Mouse (Mus musculus): Measurements from ENCODE around the gene Ptgdr. TPM values are rescaled to one million over a fixed set of nuclear protein-coding genes. Genes with fewer than 3 reads are reported as not detected.
"Not testable (repeated sequence)": the region's sequence is repeated elsewhere in the genome, so short reads cannot be mapped to it uniquely, and the experiment has no call there.

Gene Ptgdr
- polyA plus RNA-seq, 1 experiment from 2014 or later = not detected

- Histone ChIP-seq H3K27me3 (ENCODE audit: control insufficient read depth, insufficient read depth, low read length) (no peaks in the 10 kb centered on the region), H3K9me3 (ENCODE audit: control insufficient read depth, low read length) (no peaks in the 10 kb centered on the region), H3K27ac (replicated peaks in 1 of 2; ENCODE audit: control insufficient read depth in 1 of 2, insufficient read depth in 1 of 2, low read depth in 2 of 2, low read length in 2 of 2) (no peak overlapping the region), H3K36me3 (ENCODE audit: control insufficient read depth, insufficient read depth, low read length) (no peaks in the 10 kb centered on the region), H3K4me3 (ENCODE audit: control insufficient read depth in 1 of 2, insufficient read depth in 1 of 2, low read depth in 1 of 2, low read length in 2 of 2) (no peak overlapping the region), H3K4me2 (ENCODE audit: low read length) (no peak overlapping the region), H3K9ac (ENCODE audit: low read length) (no peak overlapping the region), H3K4me1 (ENCODE audit: control insufficient read depth in 2 of 2, insufficient read depth in 2 of 2, low read length in 2 of 2) (peaks cover 0 to 1% of the 10 kb centered on the region in 2 experiments; a peak in 2 of 4 replicates)
- WGBS = 53% methylated on average over 1 of the region's 1 CpGs
- no peak for ATAC-seq (ENCODE audit: insufficient number of reproducible peaks, insufficient read depth, low FRiP score, low read depth)
Measured at GRCm38 (mm10) chr14:44838685-44839084, 20.5 kb downstream of the Ptgdr start.

DNA sequence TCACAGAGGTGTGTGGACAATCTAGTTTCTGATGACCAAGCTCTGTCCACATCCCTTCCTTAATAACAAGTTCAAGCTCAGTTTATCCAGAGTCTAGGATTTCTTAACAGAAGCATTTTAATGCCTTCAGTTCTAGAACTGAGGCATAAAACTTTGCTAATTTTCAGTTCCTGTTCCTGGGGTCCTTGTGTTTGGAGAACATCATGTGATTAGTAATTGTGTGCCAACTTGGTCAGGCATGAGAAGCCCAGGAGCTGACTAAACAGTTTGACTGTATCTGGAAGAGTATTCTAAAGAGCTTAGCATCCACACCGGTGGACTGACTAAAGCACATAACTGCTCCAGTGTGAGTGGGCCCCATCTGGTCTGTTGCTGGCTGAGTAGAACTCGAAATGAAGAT lies 24.0 kb downstream of the Ptgdr start:
- no peak overlapping the region for H3K9ac ChIP-seq (ENCODE audit: low read length)
- no peak overlapping the region for H3K4me2 ChIP-seq (ENCODE audit: low read length)
- H3K27ac ChIP-seq (replicated peaks in 1 of 2; ENCODE audit: control insufficient read depth in 1 of 2, insufficient read depth in 1 of 2, low read depth in 2 of 2, low read length in 2 of 2) = no peak overlapping the region
- 64% methylated on average over 2 of the region's 2 CpGs for WGBS
- no peak overlapping the region for H3K4me3 ChIP-seq (ENCODE audit: control insufficient read depth in 1 of 2, insufficient read depth in 1 of 2, low read depth in 1 of 2, low read length in 2 of 2)
- ATAC-seq (ENCODE audit: insufficient number of reproducible peaks, insufficient read depth, low FRiP score, low read depth) = no peak
- no peaks in the 10 kb centered on the region for H3K4me1 ChIP-seq (ENCODE audit: control insufficient read depth in 2 of 2, insufficient read depth in 2 of 2, low read length in 2 of 2)
- H3K36me3 ChIP-seq (ENCODE audit: control insufficient read depth, insufficient read depth, low read length) = no peaks in the 10 kb centered on the region
- H3K27me3 ChIP-seq (ENCODE audit: control insufficient read depth, insufficient read depth, low read length) = no peaks in the 10 kb centered on the region
- no peaks in the 10 kb centered on the region for H3K9me3 ChIP-seq (ENCODE audit: control insufficient read depth, low read length)

GRCm38 (mm10) chr14:44834134-44834533 lies 25.0 kb downstream of the Ptgdr start:
- H3K4me3 ChIP-seq (ENCODE audit: control insufficient read depth in 1 of 2, insufficient read depth in 1 of 2, low read depth in 1 of 2, low read length in 2 of 2); ATAC-seq (ENCODE audit: insufficient number of reproducible peaks, insufficient read depth, low FRiP score, low read depth): not testable (repeated sequence)
- WGBS = 66% methylated on average over 2 of the region's 3 CpGs

GRCm38 (mm10) chr14:44833096-44833495 lies 26.1 kb downstream of the Ptgdr start:
- not testable (repeated sequence) for H3K36me3 ChIP-seq (ENCODE audit: control insufficient read depth, insufficient read depth, low read length); H3K4me1 ChIP-seq (ENCODE audit: control insufficient read depth in 2 of 2, insufficient read depth in 2 of 2, low read length in 2 of 2); H3K27me3 ChIP-seq (ENCODE audit: control insufficient read depth, insufficient read depth, low read length); ATAC-seq (ENCODE audit: insufficient number of reproducible peaks, insufficient read depth, low FRiP score, low read depth); H3K4me3 ChIP-seq (ENCODE audit: control insufficient read depth in 1 of 2, insufficient read depth in 1 of 2, low read depth in 1 of 2, low read length in 2 of 2); H3K4me2 ChIP-seq (ENCODE audit: low read length); H3K9me3 ChIP-seq (ENCODE audit: control insufficient read depth, low read length); H3K27ac ChIP-seq (replicated peaks in 1 of 2; ENCODE audit: control insufficient read depth in 1 of 2, insufficient read depth in 1 of 2, low read depth in 2 of 2, low read length in 2 of 2); H3K9ac ChIP-seq (ENCODE audit: low read length)
- WGBS = 84% methylated on average over 4 of the region's 4 CpGs

More at GRCm38 (mm10) chr14:44834134-44834533, 25.0 kb downstream of the Ptgdr start:
- not testable (repeated sequence) for H3K9ac ChIP-seq (ENCODE audit: low read length); H3K4me2 ChIP-seq (ENCODE audit: low read length); H3K4me1 ChIP-seq (ENCODE audit: control insufficient read depth in 2 of 2, insufficient read depth in 2 of 2, low read length in 2 of 2); H3K9me3 ChIP-seq (ENCODE audit: control insufficient read depth, low read length); H3K27me3 ChIP-seq (ENCODE audit: control insufficient read depth, insufficient read depth, low read length); H3K27ac ChIP-seq (replicated peaks in 1 of 2; ENCODE audit: control insufficient read depth in 1 of 2, insufficient read depth in 1 of 2, low read depth in 2 of 2, low read length in 2 of 2); H3K36me3 ChIP-seq (ENCODE audit: control insufficient read depth, insufficient read depth, low read length)

DNA sequence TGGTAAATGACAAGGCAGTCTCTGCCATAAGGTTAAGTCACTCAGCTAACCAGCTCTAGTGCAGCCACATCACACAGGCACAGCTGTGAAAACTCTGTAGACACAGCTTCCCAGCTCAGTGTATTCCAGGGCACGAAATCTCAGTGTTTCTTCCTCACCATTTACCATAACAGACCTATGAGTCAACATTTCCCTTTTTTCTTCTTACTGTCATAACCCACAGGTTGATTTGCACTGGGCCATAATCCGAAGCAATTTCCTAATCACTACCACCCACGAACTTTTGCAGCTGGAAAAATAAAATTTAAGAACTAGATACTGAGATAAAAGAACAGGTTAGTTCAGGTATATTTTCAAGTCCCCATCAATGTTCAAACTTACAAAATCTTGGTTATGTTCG lies 31.4 kb downstream of the Ptgdr start:
- Histone ChIP-seq H3K4me3 (ENCODE audit: control insufficient read depth in 1 of 2, insufficient read depth in 1 of 2, low read depth in 1 of 2, low read length in 2 of 2) (no peak overlapping the region), H3K27ac (replicated peaks in 1 of 2; ENCODE audit: control insufficient read depth in 1 of 2, insufficient read depth in 1 of 2, low read depth in 2 of 2, low read length in 2 of 2) (no peak overlapping the region), H3K27me3 (ENCODE audit: control insufficient read depth, insufficient read depth, low read length) (no peaks in the 10 kb centered on the region), H3K36me3 (ENCODE audit: control insufficient read depth, insufficient read depth, low read length) (no peaks in the 10 kb centered on the region), H3K9me3 (ENCODE audit: control insufficient read depth, low read length) (no peaks in the 10 kb centered on the region), H3K4me1 (ENCODE audit: control insufficient read depth in 2 of 2, insufficient read depth in 2 of 2, low read length in 2 of 2) (no peaks in the 10 kb centered on the region), H3K4me2 (ENCODE audit: low read length) (no peak overlapping the region), H3K9ac (ENCODE audit: low read length) (no peak overlapping the region)
- WGBS = 59% methylated on average over 4 of the region's 4 CpGs
- ATAC-seq (ENCODE audit: insufficient number of reproducible peaks, insufficient read depth, low FRiP score, low read depth) = no peak

GRCm38 (mm10) chr14:44821177-44822057 lies 37.8 kb downstream of the Ptgdr start:
- no peaks in the 10 kb centered on the region for H3K4me1 ChIP-seq (ENCODE audit: control insufficient read depth in 2 of 2, insufficient read depth in 2 of 2, low read length in 2 of 2)
- no peak overlapping the region for H3K4me2 ChIP-seq (ENCODE audit: low read length)
- no peaks in the 10 kb centered on the region for H3K27me3 ChIP-seq (ENCODE audit: control insufficient read depth, insufficient read depth, low read length)
- no peaks in the 10 kb centered on the region for H3K9me3 ChIP-seq (ENCODE audit: control insufficient read depth, low read length)
- H3K4me3 ChIP-seq (ENCODE audit: control insufficient read depth in 1 of 2, insufficient read depth in 1 of 2, low read depth in 1 of 2, low read length in 2 of 2) = no peak overlapping the region
- WGBS = 70% methylated on average over 7 of the region's 7 CpGs
- no peak overlapping the region for H3K9ac ChIP-seq (ENCODE audit: low read length)
- no peaks in the 10 kb centered on the region for H3K36me3 ChIP-seq (ENCODE audit: control insufficient read depth, insufficient read depth, low read length)
- H3K27ac ChIP-seq (replicated peaks in 1 of 2; ENCODE audit: control insufficient read depth in 1 of 2, insufficient read depth in 1 of 2, low read depth in 2 of 2, low read length in 2 of 2) = no peak overlapping the region
- no peak for ATAC-seq (ENCODE audit: insufficient number of reproducible peaks, insufficient read depth, low FRiP score, low read depth)

DNA sequence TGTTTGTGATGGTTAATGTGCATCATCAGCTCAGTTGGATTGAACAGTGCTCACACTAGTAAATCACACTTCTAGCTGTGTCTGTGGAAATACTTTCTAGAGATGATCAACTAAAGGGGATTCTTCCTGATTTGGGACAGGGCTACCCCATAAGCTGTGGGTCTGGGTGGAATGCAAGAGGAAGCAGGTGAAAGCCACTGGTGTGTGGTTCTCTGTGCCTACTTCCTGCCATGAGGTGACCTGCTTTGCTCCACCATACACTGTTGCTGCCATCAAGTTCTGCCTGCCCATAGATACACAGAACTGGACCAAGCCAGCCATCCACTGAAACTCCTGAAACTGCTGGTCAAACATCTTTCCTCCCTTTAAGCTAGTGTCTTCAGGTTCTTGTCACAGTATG lies 46.0 kb downstream of the Ptgdr start:
- not testable (repeated sequence) for H3K4me2 ChIP-seq (ENCODE audit: low read length); H3K27me3 ChIP-seq (ENCODE audit: control insufficient read depth, insufficient read depth, low read length); H3K4me1 ChIP-seq (ENCODE audit: control insufficient read depth in 2 of 2, insufficient read depth in 2 of 2, low read length in 2 of 2); H3K9ac ChIP-seq (ENCODE audit: low read length); H3K4me3 ChIP-seq (ENCODE audit: control insufficient read depth in 1 of 2, insufficient read depth in 1 of 2, low read depth in 1 of 2, low read length in 2 of 2); H3K36me3 ChIP-seq (ENCODE audit: control insufficient read depth, insufficient read depth, low read length); ATAC-seq (ENCODE audit: insufficient number of reproducible peaks, insufficient read depth, low FRiP score, low read depth); H3K27ac ChIP-seq (replicated peaks in 1 of 2; ENCODE audit: control insufficient read depth in 1 of 2, insufficient read depth in 1 of 2, low read depth in 2 of 2, low read length in 2 of 2); H3K9me3 ChIP-seq (ENCODE audit: control insufficient read depth, low read length)

Data from heart, embryonic 14.5 days (tissue).